Mouse (Mus musculus) embryonic facial prominence, embryonic 12.5 days (tissue): ENCODE data around the gene Plpp3. TPM values are rescaled to one million over a fixed set of nuclear protein-coding genes. Genes with fewer than 3 reads are reported as not detected.

ENCODE experiments used
- ATAC-seq: fragments of 200-750 bp; cut with Nextera tagmentation; 2 replicates; pipeline ENCODE4 v1.8.0; 2017; ENCODE audit not compliant: insufficient number of reproducible peaks, insufficient read depth, low FRiP score, low TSS enrichment
- H3K27ac ChIP-seq: fragments of 300-500 bp; sonication (generic); 2 replicates; pipeline ENCODE4 v1.5.1; 2016; ENCODE audit warnings: mild to moderate bottlenecking
- H3K27me3 ChIP-seq: fragments of 300-500 bp; sonication (generic); 2 replicates; pipeline ENCODE4 v1.6.1; 2016; ENCODE audit warnings: mild to moderate bottlenecking, moderate library complexity
- H3K36me3 ChIP-seq: fragments of 300-500 bp; sonication (generic); 2 replicates; pipeline ENCODE4 v1.6.1; 2016; ENCODE audit warnings: mild to moderate bottlenecking
- H3K4me1 ChIP-seq: fragments of 300-500 bp; sonication (generic); 2 replicates; pipeline ENCODE4 v1.6.1; 2016
- H3K4me2 ChIP-seq: fragments of 300-500 bp; sonication (generic); replicated peaks from 2 replicates; pipeline ENCODE4 v1.6.1; 2016; ENCODE audit warnings: mild to moderate bottlenecking, moderate library complexity
- H3K4me3 ChIP-seq: fragments of 300-500 bp; sonication (generic); 2 replicates; pipeline ENCODE4 v1.5.1; 2016; ENCODE audit warnings: mild to moderate bottlenecking
- H3K9ac ChIP-seq: fragments of 300-500 bp; sonication (generic); 2 replicates; pipeline ENCODE4 v1.6.1; 2016; ENCODE audit warnings: mild to moderate bottlenecking, moderate library complexity
- H3K9me3 ChIP-seq: fragments of 300-500 bp; sonication (generic); 2 replicates; pipeline ENCODE4 v1.6.1; 2016; ENCODE audit warnings: mild to moderate bottlenecking, moderate library complexity
- WGBS: fragments of 180-500 bp; shearing (Covaris S2); methylation state at CpG from one replicate; pipeline ENCODE4 v1.1.7; 2016; 5-methylcytosine and 5-hydroxymethylcytosine counted together
- polyA plus RNA-seq: library from polyadenylated mRNA; unstranded; fragments of >200 nt; fragmentation: Nextera tagmentation; extraction: Ambion mirVana; gene quantifications from 2 replicates; pipeline ENCODE4 v1.2.1, GENCODE M21; 2016

Plpp3 gene
- polyA plus RNA-seq, 1 experiment from 2014 or later: 115 TPM

DNA sequence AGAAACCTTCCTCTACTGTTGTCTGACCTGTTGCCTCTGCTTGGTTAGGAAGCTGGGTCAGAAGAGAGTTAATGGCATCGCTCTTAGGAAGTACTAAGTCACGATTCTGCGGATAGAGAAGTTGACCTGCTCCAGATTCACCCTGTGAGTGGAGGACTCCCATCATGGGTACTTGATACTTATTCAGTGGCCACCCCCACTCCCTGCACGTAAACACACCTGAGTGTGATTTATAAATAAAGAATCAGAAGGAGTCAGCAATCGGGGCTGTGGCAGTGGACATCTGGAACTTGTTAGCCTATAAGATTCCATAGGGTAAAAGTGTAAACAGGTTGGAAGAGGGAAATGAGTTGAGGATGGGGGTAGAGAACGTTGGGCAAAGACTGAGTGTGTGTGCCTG, 49.0 kb downstream of the Plpp3 start:
- ATAC-seq: no peak
- no peaks in the 10 kb centered on the region for H3K9me3 ChIP-seq
- peaks cover 29% of the 10 kb centered on the region for H3K36me3 ChIP-seq
- H3K27me3 ChIP-seq: no peaks in the 10 kb centered on the region
- no peak overlapping the region for H3K9ac ChIP-seq
- H3K4me3 ChIP-seq: no peak overlapping the region
- H3K4me1 ChIP-seq: peaks cover 69% of the 10 kb centered on the region
- peak overlapping the region; percentile 80 for H3K27ac ChIP-seq
- 25% methylated on average over 6 of the region's 6 CpGs for WGBS
- no peak overlapping the region for H3K4me2 ChIP-seq

DNA sequence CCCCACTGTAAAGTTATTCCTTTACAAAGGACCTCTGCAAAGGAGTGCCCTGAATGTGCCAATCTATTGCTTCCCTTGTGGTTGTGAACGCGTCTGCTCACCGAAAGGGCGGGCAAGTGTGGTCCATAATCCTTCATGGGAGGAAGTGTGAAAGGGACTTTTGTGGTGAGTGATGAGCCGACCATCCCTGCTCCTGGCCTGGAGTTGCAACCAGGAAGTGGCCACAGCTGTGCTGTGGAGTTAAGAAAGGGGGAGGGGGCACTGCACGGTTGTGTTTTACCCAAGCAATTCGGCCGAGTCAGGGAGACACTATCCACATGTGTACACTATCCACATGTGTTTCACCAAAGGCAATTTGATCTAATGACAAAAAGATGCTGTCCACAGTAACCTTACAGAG, 49.8 kb downstream of the Plpp3 start:
- peaks cover 38% of the 10 kb centered on the region for H3K36me3 ChIP-seq
- ATAC-seq: no peak
- no peak overlapping the region for H3K9ac ChIP-seq
- H3K4me3 ChIP-seq: no peak overlapping the region
- H3K4me1 ChIP-seq: peaks cover 64% of the 10 kb centered on the region
- no peak overlapping the region for H3K4me2 ChIP-seq
- 25% methylated on average over 8 of the region's 8 CpGs for WGBS
- no peaks in the 10 kb centered on the region for H3K27me3 ChIP-seq
- H3K9me3 ChIP-seq: no peaks in the 10 kb centered on the region
- peak overlapping the region; percentile 56; the same call in 1 of the 2 replicates for H3K27ac ChIP-seq

GRCm38 (mm10) chr4:105207641-105208040, 50.5 kb downstream of the Plpp3 start:
- Histone ChIP-seq H3K27ac (0 out of 2 replicates have a peak overlapping the region, but pooled peaks have one; percentile 56), H3K9me3 (no peaks in the 10 kb centered on the region), H3K4me3 (no peak overlapping the region), H3K9ac (no peak overlapping the region), H3K36me3 (peaks cover 44% of the 10 kb centered on the region), H3K4me2 (no peak overlapping the region), H3K27me3 (no peaks in the 10 kb centered on the region), H3K4me1 (peaks cover 59% of the 10 kb centered on the region)
- 86% methylated on average over 4 of the region's 4 CpGs for WGBS
- no peak for ATAC-seq

GRCm38 (mm10) chr4:105208977-105209376, 51.8 kb downstream of the Plpp3 start:
- Histone ChIP-seq H3K4me3 (no peak overlapping the region), H3K9ac (no peak overlapping the region), H3K27ac (no peak overlapping the region), H3K27me3 (no peaks in the 10 kb centered on the region), H3K36me3 (peaks cover 56% of the 10 kb centered on the region), H3K4me1 (peaks cover 52% of the 10 kb centered on the region), H3K9me3 (no peaks in the 10 kb centered on the region), H3K4me2 (no peak overlapping the region)
- ATAC-seq: no peak
- 87% methylated on average over 5 of the region's 5 CpGs for WGBS

DNA sequence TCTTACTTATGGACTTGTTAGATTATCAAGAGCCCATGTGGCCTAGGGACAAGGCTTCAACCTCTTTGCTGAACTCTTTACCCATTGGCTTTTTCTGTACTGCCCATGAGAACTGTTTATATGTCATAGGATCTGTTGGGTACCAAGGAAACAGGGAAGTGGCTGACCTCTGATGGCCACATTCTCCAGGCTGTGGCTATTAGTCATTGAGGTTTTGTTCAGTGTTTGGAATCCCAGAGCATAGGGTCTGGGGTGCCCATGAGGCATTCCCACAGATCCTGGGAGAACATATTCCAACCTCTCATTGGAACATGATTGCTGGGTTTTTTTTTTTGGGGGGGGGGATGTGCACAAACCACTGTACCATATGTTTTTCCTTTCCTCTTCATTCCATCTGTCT, 56.2 kb downstream of the Plpp3 start:
- H3K4me2 ChIP-seq: no peak overlapping the region
- no peaks in the 10 kb centered on the region for H3K27me3 ChIP-seq
- no peak overlapping the region for H3K27ac ChIP-seq
- ATAC-seq: no peak
- H3K9me3 ChIP-seq: no peaks in the 10 kb centered on the region
- H3K9ac ChIP-seq: no peak overlapping the region
- peaks cover 17% of the 10 kb centered on the region for H3K4me1 ChIP-seq
- peaks cover 71% of the 10 kb centered on the region for H3K36me3 ChIP-seq
- no peak overlapping the region for H3K4me3 ChIP-seq

DNA sequence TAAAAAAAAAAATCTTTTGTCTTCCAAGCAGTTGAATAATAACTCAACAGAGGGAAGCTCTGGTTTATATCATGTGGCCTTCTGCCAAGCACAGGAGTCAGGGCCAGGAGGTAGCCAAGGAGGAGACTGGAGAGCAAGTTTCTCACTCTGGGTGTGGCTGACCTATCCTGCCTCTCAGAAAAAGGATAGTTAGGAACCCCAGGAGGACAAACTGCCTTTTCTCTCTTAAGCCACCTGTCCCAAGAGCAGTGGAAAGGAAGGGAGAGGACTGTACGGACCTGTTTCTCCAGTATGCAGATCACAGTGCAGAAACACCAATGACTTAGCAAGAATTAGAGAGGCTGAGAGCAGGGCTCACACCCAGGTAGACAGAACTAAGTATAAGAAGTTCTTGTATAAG, 57.3 kb downstream of the Plpp3 start:
- WGBS: 76% methylated on average over 1 of the region's 1 CpGs

DNA sequence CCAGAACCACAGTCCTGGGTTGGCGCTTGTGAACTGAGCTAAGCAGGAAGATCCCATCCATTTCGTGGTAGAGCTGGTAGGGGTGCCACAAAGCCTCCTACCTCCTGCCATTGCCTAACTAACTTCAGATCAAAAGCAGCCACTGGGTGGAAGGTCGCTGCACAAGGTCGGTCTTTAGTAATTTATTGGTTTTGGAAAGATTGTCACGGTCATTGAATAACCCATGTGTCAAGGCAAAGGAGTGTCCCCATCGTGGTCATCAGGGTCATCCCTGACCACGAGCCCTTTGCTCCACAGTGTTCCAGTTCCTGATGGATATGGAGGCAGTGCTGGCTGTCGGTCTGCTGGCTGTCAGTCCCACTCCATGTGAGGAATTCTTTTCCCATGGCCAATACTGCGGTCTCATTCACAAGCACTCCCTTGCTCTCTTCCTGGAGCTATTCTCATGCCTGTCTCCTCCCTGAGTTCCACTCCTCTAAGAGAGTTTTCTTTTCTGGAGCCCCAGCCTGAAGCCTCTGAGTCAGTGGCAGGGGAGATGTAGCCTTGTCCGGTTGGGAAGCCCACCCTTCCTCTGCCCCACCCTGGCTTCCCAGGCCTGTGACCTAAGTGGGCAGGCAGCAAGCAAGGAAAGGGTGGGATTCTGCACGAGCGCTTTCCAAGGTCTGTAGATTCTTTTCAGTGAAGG, 58.7 kb downstream of the Plpp3 start:
- WGBS: 83% methylated on average over 12 of the region's 12 CpGs
- Histone ChIP-seq H3K36me3 (peaks cover 68% of the 10 kb centered on the region), H3K9ac (no peak overlapping the region), H3K9me3 (no peaks in the 10 kb centered on the region), H3K27ac (no peak overlapping the region), H3K27me3 (no peaks in the 10 kb centered on the region), H3K4me3 (no peak overlapping the region), H3K4me2 (no peak overlapping the region), H3K4me1 (no peaks in the 10 kb centered on the region)
- no peak for ATAC-seq

More for the DNA sequence above, 57.3 kb downstream of the Plpp3 start:
- Histone ChIP-seq H3K9ac (no peak overlapping the region), H3K36me3 (peaks cover 65% of the 10 kb centered on the region), H3K4me3 (no peak overlapping the region), H3K27ac (no peak overlapping the region), H3K9me3 (no peaks in the 10 kb centered on the region), H3K27me3 (no peaks in the 10 kb centered on the region), H3K4me2 (no peak overlapping the region), H3K4me1 (peaks cover 8% of the 10 kb centered on the region)
- ATAC-seq: no peak

DNA sequence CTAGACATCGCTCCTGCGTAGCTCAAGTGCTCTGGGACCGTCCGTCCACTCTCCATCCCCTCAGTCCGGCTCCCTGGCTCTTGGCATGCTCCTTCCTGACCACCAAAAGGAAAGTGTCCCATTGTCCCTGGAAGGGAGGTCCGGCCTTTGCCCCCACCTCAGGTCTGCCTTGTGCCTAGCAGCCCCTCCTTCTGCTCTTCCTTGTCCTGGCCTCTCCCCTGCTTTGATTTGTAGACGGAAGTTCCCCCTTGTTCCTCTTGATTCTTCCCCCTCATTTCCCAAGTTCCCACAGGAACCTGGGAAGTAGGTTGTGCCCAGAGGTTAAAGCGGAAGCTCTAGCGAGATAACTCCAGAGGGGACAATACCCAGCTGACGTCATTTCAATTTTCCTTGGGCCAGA, 61.1 kb downstream of the Plpp3 start:
- no peak for ATAC-seq
- 79% methylated on average over 10 of the region's 10 CpGs for WGBS
- Histone ChIP-seq H3K4me3 (no peak overlapping the region), H3K36me3 (peaks cover 68% of the 10 kb centered on the region), H3K9me3 (no peaks in the 10 kb centered on the region), H3K4me1 (no peaks in the 10 kb centered on the region), H3K27ac (no peak overlapping the region), H3K9ac (no peak overlapping the region), H3K27me3 (no peaks in the 10 kb centered on the region), H3K4me2 (no peak overlapping the region)

- Histone ChIP-seq H3K4me1 (no peaks in the 10 kb centered on the region), H3K27me3 (no peaks in the 10 kb centered on the region), H3K9ac (no peak overlapping the region), H3K9me3 (no peaks in the 10 kb centered on the region), H3K4me2 (no peak overlapping the region), H3K36me3 (peaks cover 69% of the 10 kb centered on the region), H3K4me3 (no peak overlapping the region), H3K27ac (no peak overlapping the region)
- WGBS: 93% methylated on average over 13 of the region's 13 CpGs
- no peak for ATAC-seq
Observed at GRCm38 (mm10) chr4:105219316-105219715, 62.2 kb downstream of the Plpp3 start.

- H3K36me3 ChIP-seq: peaks cover 70% of the 10 kb centered on the region
- WGBS: 86% methylated on average over 3 of the region's 3 CpGs
- no peaks in the 10 kb centered on the region for H3K9me3 ChIP-seq
- H3K27ac ChIP-seq: no peak overlapping the region
- H3K4me1 ChIP-seq: no peaks in the 10 kb centered on the region
- ATAC-seq: no peak
- no peaks in the 10 kb centered on the region for H3K27me3 ChIP-seq
- no peak overlapping the region for H3K9ac ChIP-seq
- H3K4me3 ChIP-seq: no peak overlapping the region
- no peak overlapping the region for H3K4me2 ChIP-seq
Observed at GRCm38 (mm10) chr4:105220849-105221248, 63.7 kb downstream of the Plpp3 start.

DNA sequence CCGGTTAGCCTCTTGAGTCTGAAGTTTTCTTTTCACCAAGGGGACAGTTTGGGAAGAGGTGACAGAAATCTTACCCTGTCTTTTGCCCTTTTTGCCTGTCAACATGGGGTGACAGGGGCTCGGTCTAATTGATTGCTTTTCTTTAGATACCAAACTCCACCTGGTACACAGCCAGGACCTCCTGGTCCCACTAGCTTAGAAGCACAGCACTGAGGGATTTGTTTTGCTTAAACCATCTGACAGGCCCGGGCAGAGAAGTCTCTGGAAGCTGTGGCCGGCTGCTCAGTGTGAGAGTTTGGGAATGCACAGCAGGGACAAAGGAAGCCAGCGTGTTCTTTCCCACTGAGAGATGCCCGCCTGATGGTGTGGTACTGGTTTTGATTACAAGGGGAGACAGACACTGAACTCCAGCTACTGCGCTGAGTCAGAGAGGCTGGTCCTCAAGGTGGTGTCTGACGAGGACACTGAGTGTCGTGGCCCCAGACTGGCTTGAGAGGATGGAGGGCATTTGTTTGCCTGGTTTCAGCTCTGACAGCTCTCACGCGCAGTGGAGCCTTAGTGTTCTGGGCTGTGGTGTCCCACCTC, 64.2 kb downstream of the Plpp3 start:
- Histone ChIP-seq H3K4me1 (no peaks in the 10 kb centered on the region), H3K4me2 (no peak overlapping the region), H3K27ac (no peak overlapping the region), H3K4me3 (no peak overlapping the region), H3K27me3 (no peaks in the 10 kb centered on the region), H3K9ac (no peak overlapping the region), H3K36me3 (peaks cover 70% of the 10 kb centered on the region), H3K9me3 (no peaks in the 10 kb centered on the region)
- WGBS: 75% methylated on average over 11 of the region's 11 CpGs
- no peak for ATAC-seq

- H3K4me1 ChIP-seq: no peaks in the 10 kb centered on the region
- no peak overlapping the region for H3K4me2 ChIP-seq
- H3K9ac ChIP-seq: no peak overlapping the region
- WGBS: 72% methylated on average over 5 of the region's 5 CpGs
- H3K9me3 ChIP-seq: no peaks in the 10 kb centered on the region
- H3K36me3 ChIP-seq: peaks cover 85% of the 10 kb centered on the region
- H3K27me3 ChIP-seq: no peaks in the 10 kb centered on the region
- H3K27ac ChIP-seq: no peak overlapping the region
- no peak for ATAC-seq
- no peak overlapping the region for H3K4me3 ChIP-seq
Observed at GRCm38 (mm10) chr4:105223101-105223924, 66.2 kb downstream of the Plpp3 start.
